Mouse (Mus musculus) stomach, embryonic 16.5 days (tissue): ENCODE results near the gene Prss22. TPM values are rescaled to one million over a fixed set of nuclear protein-coding genes. Genes with fewer than 3 reads are reported as not detected.

Source experiments
- ATAC-seq: fragments of 200-750 bp; cut with Nextera tagmentation; 2 replicates; pipeline ENCODE4 v1.8.0; 2017; ENCODE audit warnings: moderate number of reproducible peaks, moderate TSS enrichment; ENCODE audit not compliant: insufficient read depth, low FRiP score
- H3K27ac ChIP-seq: fragments of 300-500 bp; sonication (generic); 2 replicates; pipeline ENCODE4 v1.5.1; 2014; ENCODE audit warnings: low read length
- H3K27me3 ChIP-seq: fragments of 300-500 bp; sonication (generic); 2 replicates; pipeline ENCODE4 v1.6.1; 2014; ENCODE audit warnings: low read length, control low read depth, mixed read lengths; ENCODE audit not compliant: control insufficient read depth, insufficient read depth
- H3K36me3 ChIP-seq: fragments of 300-500 bp; sonication (generic); 2 replicates; pipeline ENCODE4 v1.6.1; 2014; ENCODE audit warnings: low read length; ENCODE audit not compliant: control insufficient read depth, insufficient read depth
- H3K4me1 ChIP-seq: fragments of 300-500 bp; sonication (generic); 2 replicates; pipeline ENCODE4 v1.6.1; 2014; ENCODE audit warnings: low read length, control low read depth, mixed read lengths; ENCODE audit not compliant: control insufficient read depth, insufficient read depth
- H3K4me2 ChIP-seq: fragments of 300-500 bp; sonication (generic); 2 replicates; pipeline ENCODE4 v1.6.1; 2014; ENCODE audit warnings: low read depth, low read length, mixed read lengths
- H3K4me3 ChIP-seq: fragments of 300-500 bp; sonication (generic); replicated peaks from 2 replicates; pipeline ENCODE4 v1.5.1; 2014; ENCODE audit warnings: mild to moderate bottlenecking, low read length
- H3K9ac ChIP-seq: fragments of 300-500 bp; sonication (generic); 2 replicates; pipeline ENCODE4 v1.6.1; 2014; ENCODE audit warnings: low read length
- H3K9me3 ChIP-seq: fragments of 300-500 bp; sonication (generic); replicated peaks from 2 replicates; pipeline ENCODE4 v1.6.1; 2016; ENCODE audit warnings: low read length, control low read depth; ENCODE audit not compliant: control insufficient read depth
- WGBS: fragments of 180-500 bp; shearing (Covaris S2); extraction: QIAGEN DNeasy Blood & Tissue Kit; methylation state at CpG from one replicate; pipeline ENCODE4 v1.1.7; 2014; 5-methylcytosine and 5-hydroxymethylcytosine counted together
- polyA plus RNA-seq: library from polyadenylated mRNA; unstranded; fragments of >200 nt; fragmentation: Nextera tagmentation; extraction: Ambion mirVana; gene quantifications from 2 replicates; pipeline ENCODE4 v1.2.1, GENCODE M21; 2015

Gene Prss22
- polyA plus RNA-seq, 1 experiment from 2014 or later, result 4.2 TPM

GRCm38 (mm10) chr17:24029477-24029876 lies 31.6 kb upstream of the Prss22 start:
- no peak overlapping the region for H3K4me2 ChIP-seq
- ATAC-seq, result no peak
- no peaks in the 10 kb centered on the region for H3K4me1 ChIP-seq
- H3K9ac ChIP-seq, result no peak overlapping the region
- no peak overlapping the region for H3K4me3 ChIP-seq
- H3K9me3 ChIP-seq, result no peaks in the 10 kb centered on the region
- H3K27me3 ChIP-seq, result no peaks in the 10 kb centered on the region
- no peaks in the 10 kb centered on the region for H3K36me3 ChIP-seq
- H3K27ac ChIP-seq, result no peak overlapping the region
- 72% methylated on average over 7 of the region's 7 CpGs for WGBS

DNA sequence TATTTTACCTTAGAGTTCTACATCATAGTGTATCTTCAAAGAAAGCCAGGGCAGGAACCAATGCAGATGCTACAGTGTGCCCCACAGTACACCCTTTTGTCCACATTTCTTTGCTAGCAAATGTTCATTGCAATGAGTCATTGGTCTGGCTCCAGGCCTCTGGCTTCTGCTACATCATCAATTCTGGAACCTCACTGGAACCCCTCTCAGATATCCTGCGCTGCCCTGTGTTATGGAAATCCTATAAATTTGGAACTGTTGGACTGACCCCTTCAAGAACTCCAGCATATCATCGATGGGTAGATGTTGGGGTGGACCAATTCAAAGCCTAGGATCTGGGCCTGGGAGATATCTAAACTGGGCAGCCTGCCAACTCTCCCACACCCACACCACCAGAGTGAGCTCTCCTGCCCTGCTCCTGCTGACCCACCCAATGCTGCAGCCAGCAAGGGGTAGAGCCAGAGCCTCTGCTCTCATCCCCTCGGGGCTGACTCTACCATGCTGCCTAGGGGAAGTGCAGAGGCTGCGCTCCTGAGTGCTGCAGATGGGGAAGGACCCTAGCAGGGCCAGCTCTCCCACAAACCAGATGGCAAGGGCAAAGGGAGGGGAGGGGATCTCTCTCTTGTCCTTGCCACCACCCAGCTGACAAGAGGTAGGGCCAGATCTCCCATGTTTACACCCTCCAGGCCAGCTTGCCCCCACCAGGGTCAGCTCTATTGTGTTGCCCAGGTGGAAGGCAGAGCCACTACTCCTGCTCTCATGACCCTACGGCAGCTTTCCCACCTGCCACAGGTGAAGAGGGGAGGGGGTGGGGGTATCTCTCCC lies 23.7 kb upstream of the Prss22 start:
- H3K27ac ChIP-seq, result peak overlapping the region; percentile 97
- no peaks in the 10 kb centered on the region for H3K27me3 ChIP-seq
- peak; percentile 79 for ATAC-seq
- peak overlapping the region; percentile 21; the same call in 1 of the 2 replicates for H3K4me2 ChIP-seq
- WGBS, result 27% methylated on average over 5 of the region's 5 CpGs
- no peak overlapping the region for H3K4me3 ChIP-seq
- H3K36me3 ChIP-seq, result no peaks in the 10 kb centered on the region
- H3K9ac ChIP-seq, result 0 out of 2 replicates have a peak overlapping the region, but pooled peaks have one; percentile 43
- H3K9me3 ChIP-seq, result no peaks in the 10 kb centered on the region
- peaks cover 21% of the 10 kb centered on the region for H3K4me1 ChIP-seq

DNA sequence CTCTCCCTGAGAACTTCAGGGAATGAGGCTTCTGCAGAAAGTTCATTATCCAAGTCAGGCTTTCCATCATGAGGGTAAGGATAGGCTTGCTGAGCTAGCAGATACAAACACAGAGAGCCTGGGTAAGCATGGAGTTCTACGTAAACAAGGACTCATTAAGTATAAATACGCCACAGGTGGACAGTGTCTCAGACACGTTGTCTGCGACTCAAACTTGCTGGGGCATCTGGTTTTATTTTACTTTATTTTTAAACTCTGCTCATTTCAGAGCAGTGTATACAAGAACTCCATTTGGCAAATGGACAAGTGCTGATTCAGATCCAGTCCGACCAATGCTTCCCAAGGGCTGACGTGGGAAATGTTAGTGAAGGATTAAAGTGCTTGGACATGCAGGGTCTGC lies 22.8 kb upstream of the Prss22 start:
- H3K27ac ChIP-seq, result peak overlapping the region; percentile 97
- peak overlapping the region; percentile 21; the same call in 1 of the 2 replicates for H3K4me2 ChIP-seq
- 32% methylated on average over 6 of the region's 6 CpGs for WGBS
- H3K27me3 ChIP-seq, result no peaks in the 10 kb centered on the region
- H3K4me1 ChIP-seq, result peaks cover 21% of the 10 kb centered on the region
- H3K9me3 ChIP-seq, result no peaks in the 10 kb centered on the region
- 0 out of 2 replicates have a peak overlapping the region, but pooled peaks have one; percentile 43 for H3K9ac ChIP-seq
- H3K36me3 ChIP-seq, result no peaks in the 10 kb centered on the region
- H3K4me3 ChIP-seq, result no peak overlapping the region
- peak; percentile 84 for ATAC-seq

DNA sequence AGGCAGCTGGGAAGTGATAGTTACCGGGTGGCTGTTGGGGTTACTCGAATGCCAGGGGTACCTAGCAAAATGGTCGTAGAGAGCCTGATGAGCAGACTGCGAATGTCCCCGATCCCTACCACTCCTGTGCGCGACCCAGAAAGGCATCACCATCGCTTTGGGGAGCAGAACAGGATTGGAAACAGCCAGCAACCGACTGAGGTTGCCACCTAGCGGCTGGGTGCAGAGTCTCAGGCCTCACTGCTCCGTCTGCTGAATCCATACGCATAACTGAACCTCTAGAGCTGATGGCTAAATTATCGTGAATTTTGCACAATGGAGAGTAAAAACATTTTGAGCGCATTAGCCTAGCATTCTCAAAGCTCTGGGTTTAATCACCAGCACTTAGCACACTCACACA lies 17.8 kb upstream of the Prss22 start:
- 39% methylated on average over 14 of the region's 14 CpGs for WGBS
- no peaks in the 10 kb centered on the region for H3K27me3 ChIP-seq
- peaks cover 5% of the 10 kb centered on the region for H3K4me1 ChIP-seq
- H3K9ac ChIP-seq, result no peak overlapping the region
- no peak overlapping the region for H3K27ac ChIP-seq
- no peaks in the 10 kb centered on the region for H3K9me3 ChIP-seq
- no peak overlapping the region for H3K4me2 ChIP-seq
- H3K36me3 ChIP-seq, result no peaks in the 10 kb centered on the region
- no peak overlapping the region for H3K4me3 ChIP-seq
- ATAC-seq, result no peak

GRCm38 (mm10) chr17:24014433-24014965 lies 16.6 kb upstream of the Prss22 start:
- Histone ChIP-seq H3K4me1 (no peaks in the 10 kb centered on the region), H3K27ac (no peak overlapping the region), H3K9ac (no peak overlapping the region), H3K27me3 (no peaks in the 10 kb centered on the region), H3K4me3 (no peak overlapping the region), H3K4me2 (no peak overlapping the region), H3K36me3 (no peaks in the 10 kb centered on the region), H3K9me3 (no peaks in the 10 kb centered on the region)
- 75% methylated on average over 5 of the region's 5 CpGs for WGBS
- peak; percentile 37; the same call in 1 of the 2 replicates for ATAC-seq

GRCm38 (mm10) chr17:24012921-24013320 lies 15.0 kb upstream of the Prss22 start:
- ATAC-seq, result no peak
- H3K9ac ChIP-seq, result no peak overlapping the region
- no peak overlapping the region for H3K4me2 ChIP-seq
- H3K4me1 ChIP-seq, result no peaks in the 10 kb centered on the region
- H3K27ac ChIP-seq, result no peak overlapping the region; the same call in 1 of the 2 replicates
- H3K27me3 ChIP-seq, result no peaks in the 10 kb centered on the region
- H3K4me3 ChIP-seq, result no peak overlapping the region
- 84% methylated on average over 2 of the region's 2 CpGs for WGBS
- no peaks in the 10 kb centered on the region for H3K9me3 ChIP-seq
- no peaks in the 10 kb centered on the region for H3K36me3 ChIP-seq

DNA sequence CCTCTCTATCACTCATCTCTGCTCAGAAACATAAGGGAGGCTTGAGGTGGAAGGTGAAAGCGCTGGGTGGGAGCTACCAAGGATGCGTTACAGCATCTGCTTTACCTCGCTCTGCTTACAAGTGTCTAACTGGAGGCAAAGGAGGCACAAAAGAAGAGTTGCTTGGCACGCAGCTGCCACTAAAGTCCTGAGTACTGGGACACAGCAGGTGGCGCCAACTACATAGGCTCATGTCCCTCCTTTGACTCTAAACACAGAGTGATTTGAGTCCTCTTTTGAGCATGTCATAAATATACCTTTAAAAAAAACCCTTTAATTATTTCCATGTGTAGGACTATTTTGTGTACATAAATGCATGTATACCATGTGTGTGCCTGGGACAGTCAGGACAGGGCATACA lies 11.7 kb upstream of the Prss22 start:
- Histone ChIP-seq H3K36me3 (no peaks in the 10 kb centered on the region), H3K27ac (no peak overlapping the region), H3K9ac (no peak overlapping the region), H3K4me2 (no peak overlapping the region), H3K9me3 (no peaks in the 10 kb centered on the region), H3K4me1 (no peaks in the 10 kb centered on the region), H3K4me3 (no peak overlapping the region), H3K27me3 (no peaks in the 10 kb centered on the region)
- no peak for ATAC-seq
- WGBS, result 62% methylated on average over 5 of the region's 5 CpGs

DNA sequence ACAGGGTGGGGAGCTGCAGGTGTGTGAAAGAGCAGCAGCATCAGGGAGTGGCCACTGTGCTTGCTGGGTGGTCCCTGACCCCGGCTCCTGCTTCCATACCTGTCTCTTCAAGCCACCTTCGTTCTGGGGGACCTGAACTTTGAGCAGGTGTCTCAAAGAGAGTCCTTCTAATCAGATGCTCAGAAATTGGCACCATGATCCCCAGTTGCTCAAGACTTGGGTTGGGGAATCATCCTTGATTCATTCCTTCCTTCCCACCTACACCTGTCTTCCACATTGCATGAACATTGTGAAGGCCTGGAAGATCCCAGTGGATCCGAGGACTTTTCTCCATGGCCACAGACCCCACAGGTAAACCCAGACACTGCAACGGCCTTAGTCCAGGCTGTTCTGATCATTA lies 10.2 kb upstream of the Prss22 start:
- no peak overlapping the region for H3K4me3 ChIP-seq
- no peak for ATAC-seq
- H3K27me3 ChIP-seq, result no peaks in the 10 kb centered on the region
- no peaks in the 10 kb centered on the region for H3K9me3 ChIP-seq
- no peak overlapping the region for H3K27ac ChIP-seq
- WGBS, result 76% methylated on average over 4 of the region's 4 CpGs
- H3K4me1 ChIP-seq, result no peaks in the 10 kb centered on the region
- no peak overlapping the region for H3K4me2 ChIP-seq
- no peak overlapping the region for H3K9ac ChIP-seq
- no peaks in the 10 kb centered on the region for H3K36me3 ChIP-seq

DNA sequence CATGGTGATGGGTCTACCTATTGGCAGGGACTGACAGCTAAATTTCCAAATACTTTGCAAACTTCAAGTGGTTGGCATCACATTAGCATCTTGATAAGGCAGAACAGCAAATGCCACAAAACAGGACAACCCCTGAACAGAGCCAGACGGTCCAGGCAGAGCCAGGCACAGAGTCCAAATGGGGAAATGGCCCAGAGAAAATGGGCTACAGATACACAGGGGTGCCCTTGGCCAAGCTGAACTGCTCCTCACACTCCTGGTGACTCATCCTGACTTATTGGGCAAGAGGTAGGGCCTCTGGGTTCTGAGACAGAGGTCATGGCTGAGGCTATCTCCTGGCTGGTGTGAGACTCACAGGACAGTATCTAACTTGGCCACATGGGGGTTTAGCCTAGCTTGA lies 9.5 kb upstream of the Prss22 start:
- H3K36me3 ChIP-seq, result no peaks in the 10 kb centered on the region
- H3K9ac ChIP-seq, result no peak overlapping the region
- H3K9me3 ChIP-seq, result no peaks in the 10 kb centered on the region
- H3K27ac ChIP-seq, result no peak overlapping the region
- no peaks in the 10 kb centered on the region for H3K4me1 ChIP-seq
- 59% methylated on average over 1 of the region's 1 CpGs for WGBS
- H3K4me3 ChIP-seq, result no peak overlapping the region
- H3K27me3 ChIP-seq, result no peaks in the 10 kb centered on the region
- no peak overlapping the region for H3K4me2 ChIP-seq
- peak; percentile 44; the same call in 1 of the 2 replicates for ATAC-seq
